Mouse (Mus musculus) granulocyte monocyte progenitor cell, adult 5-6 weeks (primary cell): Measurements from ENCODE around the gene Ssbp4. TPM values are rescaled to one million over a fixed set of nuclear protein-coding genes. Genes with fewer than 3 reads are reported as not detected.

Source experiments
- ATAC-seq: replicated peaks from 2 replicates; pipeline ENCODE4 v1.8.0; 2016; ENCODE audit warnings: mild to moderate bottlenecking, moderate TSS enrichment, inconsistent platforms; ENCODE audit not compliant: poor library complexity, severe bottlenecking
- total RNA-seq, 2 experiments: library from RNA; stranded (forward) in 1 of 2; stranded (reverse) in 1 of 2; fragments of 200-712, 200-1000 nt in 1 of 2; fragments of >200 nt in 1 of 2; fragmentation: Nextera tagmentation in 1 of 2; gene quantifications; 2 replicates each; pipeline ENCODE4 v1.2.3; 2014 to 2017

Ssbp4 gene
- total RNA-seq, 2 experiments from 2014 or later = 75.4 to 87.9 TPM

DNA sequence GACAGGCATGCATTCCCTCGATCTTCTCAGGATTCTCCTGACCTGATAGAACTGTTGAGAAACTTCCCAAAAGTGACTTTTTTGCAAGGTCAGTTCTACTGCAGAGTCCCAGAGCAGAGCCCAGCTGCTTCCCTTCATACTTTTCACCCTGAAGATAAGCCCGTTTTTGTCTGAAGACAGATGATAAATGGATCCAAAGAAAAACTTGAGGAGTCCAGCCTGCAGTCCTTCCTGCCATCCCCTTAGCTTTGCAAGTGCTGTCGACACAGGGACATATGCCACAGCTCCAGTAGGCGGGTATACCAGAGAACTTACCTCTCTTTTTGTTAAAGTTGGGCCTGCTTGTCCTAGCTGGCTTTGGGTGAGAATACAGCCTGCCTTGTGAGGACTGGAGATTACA, 47.3 kb downstream of the Ssbp4 start:
- no peak for ATAC-seq

DNA sequence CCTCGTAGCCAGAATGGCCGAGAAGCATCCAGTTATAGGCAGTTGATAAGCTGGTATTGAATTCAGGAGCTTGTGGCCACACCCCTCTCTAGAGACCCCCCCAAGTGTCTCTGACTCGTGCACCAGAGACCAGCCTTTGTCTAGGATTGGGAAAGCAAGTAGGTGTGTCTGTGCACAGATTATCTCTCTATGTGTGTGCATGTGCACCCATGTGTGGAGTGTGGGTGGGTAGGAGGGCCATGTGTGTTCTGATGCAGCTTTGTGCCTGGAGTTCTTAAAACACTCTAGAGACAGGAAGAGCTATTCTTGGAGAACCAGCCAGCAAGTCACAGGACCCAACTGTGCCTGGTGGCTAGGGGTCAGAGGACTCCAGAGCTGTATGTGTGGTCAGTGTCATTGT, 48.1 kb downstream of the Ssbp4 start:
- ATAC-seq = no peak

DNA sequence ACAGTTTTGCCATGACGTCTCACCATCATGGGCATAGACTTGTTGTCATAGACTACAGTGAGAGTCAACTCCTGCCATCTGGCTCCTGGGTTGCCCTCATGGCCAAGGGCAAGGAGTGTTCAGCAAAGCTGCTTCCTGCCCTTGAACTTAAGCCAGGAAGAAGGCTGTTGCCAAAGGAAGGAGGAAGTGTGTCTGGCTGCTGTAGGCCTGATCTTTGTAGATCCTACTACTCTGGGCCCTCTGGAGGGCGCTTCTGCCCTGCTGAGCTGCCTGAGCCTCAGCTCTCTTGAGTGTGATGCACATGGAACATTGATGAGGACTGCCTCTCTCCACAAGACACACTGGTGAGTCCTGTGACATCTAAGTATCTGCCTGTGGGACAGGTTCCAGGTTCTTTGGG, 48.6 kb downstream of the Ssbp4 start:
- peak; percentile 78 for ATAC-seq

DNA sequence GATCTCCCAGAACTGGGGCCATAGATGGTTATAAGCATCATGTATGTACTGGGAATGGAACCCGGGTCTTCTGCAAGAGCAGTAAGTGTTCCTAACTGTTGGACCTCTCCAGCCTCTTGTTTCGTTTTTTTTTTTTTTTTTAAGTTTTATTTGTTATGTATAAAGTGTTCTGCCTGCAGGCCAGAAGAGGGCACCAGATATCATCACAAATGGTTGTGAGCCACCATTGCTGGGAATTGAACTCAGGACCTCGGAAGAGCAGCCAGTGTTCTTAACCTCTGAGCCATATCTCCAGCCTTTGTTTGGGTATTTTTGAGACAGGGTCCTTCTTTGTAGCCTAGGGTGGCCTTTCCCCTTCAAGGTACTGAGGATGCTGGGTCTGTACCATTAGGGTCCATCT, 49.7 kb downstream of the Ssbp4 start:
- ATAC-seq = no peak

DNA sequence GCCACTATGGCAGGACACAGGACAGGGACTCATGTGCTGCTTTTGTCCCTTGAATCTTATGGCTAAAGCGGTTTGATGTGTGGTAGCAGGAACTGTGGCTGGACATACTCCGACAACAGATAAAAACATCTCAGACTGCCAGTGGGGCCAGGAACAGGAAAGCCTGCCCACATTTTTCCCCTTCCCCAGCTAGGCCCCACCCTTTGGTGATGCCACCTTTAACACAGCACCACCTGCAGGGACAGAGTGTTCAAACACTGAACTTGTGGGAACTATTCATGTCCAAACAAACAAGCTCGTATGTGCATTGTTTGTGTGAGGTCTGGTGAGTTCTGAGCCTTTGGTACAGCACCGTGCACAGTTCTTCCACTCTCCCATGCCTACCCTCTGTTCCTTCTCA, 50.3 kb downstream of the Ssbp4 start:
- ATAC-seq = peak; percentile 43

DNA sequence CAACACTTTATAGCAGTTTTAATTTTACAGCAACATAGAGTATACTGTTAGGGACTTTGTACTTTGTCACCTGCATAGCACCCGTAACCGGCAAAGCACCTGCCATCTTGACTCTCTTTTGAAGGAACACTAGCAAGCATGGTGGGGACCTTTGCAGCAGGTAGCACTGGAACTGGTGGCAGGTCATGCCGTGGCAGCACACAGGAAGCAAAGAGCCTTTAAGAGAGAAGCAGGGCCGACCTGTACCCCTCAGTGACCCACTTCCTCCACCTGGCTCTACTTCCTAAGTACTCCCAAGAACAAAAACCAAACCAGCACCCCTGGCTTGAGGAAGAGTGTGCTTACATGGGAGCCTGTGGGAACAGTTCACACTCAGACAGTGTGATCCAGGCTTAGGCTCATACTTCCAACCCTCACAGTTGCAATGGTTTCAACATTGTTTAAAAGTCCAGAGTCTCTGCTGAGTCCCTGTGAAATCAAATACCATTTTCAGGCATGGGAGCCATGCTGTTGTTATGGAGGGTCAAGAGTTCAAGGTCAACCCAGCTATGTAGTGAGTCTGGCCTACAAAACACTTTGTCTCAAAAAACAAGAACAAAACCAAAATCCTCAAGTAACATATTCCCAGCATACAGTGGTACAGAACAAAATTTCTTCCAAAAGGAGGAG, 53.5 kb downstream of the Ssbp4 start:
- no peak for ATAC-seq

DNA sequence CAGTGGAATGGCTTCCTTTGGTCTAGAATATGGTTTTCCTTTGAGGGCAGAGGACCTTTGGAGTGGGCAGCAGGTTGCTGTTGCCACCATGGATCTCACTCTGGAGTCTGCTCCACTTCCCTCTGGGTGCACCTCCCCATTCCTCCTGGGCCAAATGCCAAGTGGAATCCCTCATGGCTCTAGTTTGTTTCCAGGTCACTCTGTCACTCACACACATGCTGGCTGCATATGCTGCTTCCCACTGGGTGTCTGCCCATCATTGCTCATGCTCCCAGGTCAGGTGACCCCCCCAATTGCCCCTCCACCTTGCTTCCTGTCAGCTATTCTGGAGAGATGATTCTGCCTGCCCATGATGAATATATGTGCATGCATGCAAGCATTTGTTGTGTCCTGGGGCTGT, 54.9 kb downstream of the Ssbp4 start:
- ATAC-seq = no peak

DNA sequence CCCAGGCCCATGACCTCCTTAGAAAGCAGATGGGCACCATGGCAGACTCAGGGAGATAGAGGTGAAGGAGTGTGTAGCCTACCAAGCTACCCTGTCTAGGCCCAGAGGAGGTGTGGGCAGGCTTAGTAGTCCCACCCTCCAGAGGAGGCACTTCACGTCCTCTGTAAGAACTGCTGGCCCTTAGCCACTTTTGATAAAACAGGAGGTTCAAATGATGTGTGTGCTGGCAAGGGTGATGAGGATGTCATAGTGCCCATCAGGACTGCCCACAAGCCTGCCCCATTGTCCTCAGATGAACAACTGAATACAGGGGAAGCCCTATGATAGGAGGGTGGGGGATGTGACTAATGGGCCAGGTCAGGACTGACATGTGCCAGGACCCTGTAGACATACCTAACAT, 55.8 kb downstream of the Ssbp4 start:
- ATAC-seq = no peak

DNA sequence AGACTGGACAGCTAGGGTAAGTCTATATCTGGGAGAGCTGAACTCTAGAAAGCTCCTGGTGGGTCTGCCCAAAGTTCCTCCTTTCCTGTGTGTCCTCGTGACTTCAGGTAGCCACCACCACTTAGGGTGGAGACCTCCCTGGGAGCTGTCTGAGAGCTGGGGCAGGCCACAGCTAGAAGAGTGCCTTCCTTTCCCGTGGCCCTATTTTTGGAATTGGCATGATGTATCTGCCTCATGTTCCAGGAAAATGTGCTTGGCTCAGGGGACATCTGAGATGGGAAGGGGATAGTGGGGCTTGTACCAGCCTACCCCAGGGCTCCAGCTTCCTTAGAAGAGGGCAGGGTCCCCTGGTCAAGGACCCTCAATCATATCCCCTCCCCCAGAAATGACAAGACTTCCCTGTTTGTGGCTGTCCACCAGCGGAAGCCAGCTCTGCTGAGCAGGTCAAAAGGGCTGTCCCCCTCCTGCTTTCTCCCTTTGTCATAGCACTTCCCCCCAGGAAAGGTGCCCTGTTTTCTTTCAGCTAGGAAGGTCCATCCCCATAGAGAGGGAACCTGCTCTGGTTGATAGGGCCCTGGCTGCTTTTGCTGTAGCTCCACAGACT, 57.0 kb downstream of the Ssbp4 start:
- no peak for ATAC-seq

DNA sequence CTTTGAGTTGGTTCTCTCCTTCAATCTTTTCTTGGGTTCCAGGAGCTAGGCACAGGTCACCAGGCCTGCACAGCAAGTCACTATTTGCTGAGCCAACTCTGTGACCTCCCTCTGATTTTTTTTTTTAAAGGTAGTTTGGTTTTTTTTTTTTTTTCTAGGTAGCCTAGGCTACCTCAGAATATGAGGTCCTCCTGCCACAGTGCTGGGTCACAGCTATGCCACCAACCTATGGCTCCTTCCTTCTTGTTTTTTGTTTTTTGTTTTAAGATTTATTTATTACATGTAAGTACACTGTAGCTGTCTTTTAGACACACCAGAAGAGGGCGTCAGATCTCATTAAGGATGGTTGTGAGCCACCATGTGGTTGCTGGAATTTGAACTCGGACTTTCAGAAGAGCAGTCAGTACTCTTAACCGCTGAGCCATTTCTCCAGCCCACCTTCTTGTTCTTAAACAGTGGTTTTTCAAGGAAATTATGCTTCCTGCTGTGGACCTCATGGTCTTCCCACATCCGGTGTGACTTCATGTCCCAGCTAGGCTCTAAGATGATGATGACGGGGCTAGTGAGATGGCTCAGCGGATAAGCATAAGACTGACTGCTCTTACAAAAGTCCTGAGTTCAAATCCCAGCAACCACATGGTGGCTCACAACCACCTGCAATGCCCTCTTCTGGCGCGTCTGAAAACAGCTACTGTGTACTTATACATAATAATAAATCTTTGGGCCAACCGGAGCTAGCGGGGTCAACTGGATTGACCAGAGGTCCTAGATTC, 59.1 kb downstream of the Ssbp4 start:
- ATAC-seq = peak; percentile 88

DNA sequence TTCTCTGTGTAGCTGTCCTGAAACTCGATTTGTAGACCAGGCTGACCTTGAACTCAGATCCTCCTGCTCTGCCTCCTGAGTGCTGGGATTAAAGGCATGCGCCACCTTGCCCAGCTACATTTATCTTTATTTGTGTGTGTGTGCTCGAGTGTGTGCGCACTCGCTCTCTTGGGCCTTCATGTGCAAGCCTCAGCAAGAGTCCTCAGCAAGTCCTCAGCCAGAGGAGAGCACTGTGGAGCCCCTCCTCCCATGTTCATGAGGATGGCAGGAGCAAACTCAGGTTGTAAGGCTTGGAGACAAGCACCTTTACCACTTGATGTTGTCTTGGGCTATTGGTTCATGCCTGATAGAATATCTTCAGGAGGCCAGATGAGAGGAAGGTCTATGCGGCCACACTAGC, 60.9 kb downstream of the Ssbp4 start:
- ATAC-seq = no peak

Other genes starting within 250 kb of the Ssbp4 start
- gene Comp, start 235.3 kb downstream of the Ssbp4 start, total RNA-seq (2014; fragmentation: Nextera tagmentation) = 0.88 TPM in 1 of 2 replicates, not detected in the other
- not detected in 2 replicates for gene Comp, start 235.3 kb downstream of the Ssbp4 start, total RNA-seq (2017)
- 7.4 and 19.5 TPM in 2 replicates for gene Crtc1, start 169.3 kb downstream of the Ssbp4 start, total RNA-seq (2014; fragmentation: Nextera tagmentation)
- 2.3 and 4.8 TPM in 2 replicates for gene Crtc1, start 169.3 kb downstream of the Ssbp4 start, total RNA-seq (2017)
- 2.1 and 4.4 TPM in 2 replicates for gene Klhl26, start 131.9 kb downstream of the Ssbp4 start, total RNA-seq (2014; fragmentation: Nextera tagmentation)
- gene Klhl26, start 131.9 kb downstream of the Ssbp4 start, total RNA-seq (2017) = 4.0 and 4.1 TPM in 2 replicates
- not detected in 2 replicates for gene Tmem59l, start 121.5 kb downstream of the Ssbp4 start, total RNA-seq (2014; fragmentation: Nextera tagmentation)
- gene Tmem59l, start 121.5 kb downstream of the Ssbp4 start, total RNA-seq (2017) = not detected in 2 replicates
- gene Crlf1, start 115.7 kb downstream of the Ssbp4 start, total RNA-seq (2014; fragmentation: Nextera tagmentation) = not detected in 2 replicates
- gene Crlf1, start 115.7 kb downstream of the Ssbp4 start, total RNA-seq (2017) = not detected in 2 replicates
- gene Rex1bd, start 102.1 kb downstream of the Ssbp4 start, total RNA-seq (2014; fragmentation: Nextera tagmentation) = 21.7 and 30.2 TPM in 2 replicates
- gene Rex1bd, start 102.1 kb downstream of the Ssbp4 start, total RNA-seq (2017) = 33.4 and 64.9 TPM in 2 replicates
- gene Uba52, start 98.1 kb downstream of the Ssbp4 start, total RNA-seq (2014; fragmentation: Nextera tagmentation) = 2,675 and 2,799 TPM in 2 replicates
- 3,231 and 3,572 TPM in 2 replicates for gene Uba52, start 98.1 kb downstream of the Ssbp4 start, total RNA-seq (2017)
- gene Fkbp8, start 81.1 kb downstream of the Ssbp4 start, total RNA-seq (2014; fragmentation: Nextera tagmentation) = 113 and 149 TPM in 2 replicates
- gene Fkbp8, start 81.1 kb downstream of the Ssbp4 start, total RNA-seq (2017) = 107 and 118 TPM in 2 replicates
- gene Kxd1, start 80.9 kb downstream of the Ssbp4 start, total RNA-seq (2014; fragmentation: Nextera tagmentation) = 83.7 and 84.5 TPM in 2 replicates
- gene Kxd1, start 80.9 kb downstream of the Ssbp4 start, total RNA-seq (2017) = 68.7 and 74.4 TPM in 2 replicates
- gene Ell, start 69.4 kb downstream of the Ssbp4 start, total RNA-seq (2014; fragmentation: Nextera tagmentation) = 11.7 and 13.6 TPM in 2 replicates
- 5.5 and 5.7 TPM in 2 replicates for gene Ell, start 69.4 kb downstream of the Ssbp4 start, total RNA-seq (2017)
- 30.8 and 66.6 TPM in 2 replicates for gene Isyna1, start 14.5 kb downstream of the Ssbp4 start, total RNA-seq (2014; fragmentation: Nextera tagmentation)
- gene Isyna1, start 14.5 kb downstream of the Ssbp4 start, total RNA-seq (2017) = 35.2 and 38.6 TPM in 2 replicates
- 2.9 and 5.2 TPM in 2 replicates for gene Lrrc25, start 7.3 kb upstream of the Ssbp4 start, total RNA-seq (2014; fragmentation: Nextera tagmentation)
- gene Lrrc25, start 7.3 kb upstream of the Ssbp4 start, total RNA-seq (2017) = 1.1 and 3.1 TPM in 2 replicates
- not detected in 2 replicates for gene Gdf15, start 23.6 kb upstream of the Ssbp4 start, total RNA-seq (2014; fragmentation: Nextera tagmentation)
- gene Gdf15, start 23.6 kb upstream of the Ssbp4 start, total RNA-seq (2017) = 0.67 TPM in 1 of 2 replicates, not detected in the other
- gene Pgpep1, start 51.5 kb upstream of the Ssbp4 start, total RNA-seq (2014; fragmentation: Nextera tagmentation) = 8.5 and 31.0 TPM in 2 replicates
- 6.5 and 6.9 TPM in 2 replicates for gene Pgpep1, start 51.5 kb upstream of the Ssbp4 start, total RNA-seq (2017)
- gene Lsm4, start 64.4 kb upstream of the Ssbp4 start, total RNA-seq (2014; fragmentation: Nextera tagmentation) = 187 and 226 TPM in 2 replicates
- 247 and 312 TPM in 2 replicates for gene Lsm4, start 64.4 kb upstream of the Ssbp4 start, total RNA-seq (2017)
- 7.7 and 12.3 TPM in 2 replicates for gene Jund, start 90.1 kb upstream of the Ssbp4 start, total RNA-seq (2014; fragmentation: Nextera tagmentation)
- 24.6 and 27.0 TPM in 2 replicates for gene Jund, start 90.1 kb upstream of the Ssbp4 start, total RNA-seq (2017)
- not detected in 2 replicates for gene Iqcn, start 94.6 kb upstream of the Ssbp4 start, total RNA-seq (2014; fragmentation: Nextera tagmentation)
- not detected in 2 replicates for gene Iqcn, start 94.6 kb upstream of the Ssbp4 start, total RNA-seq (2017)
- gene Gm3336, start 109.7 kb upstream of the Ssbp4 start, total RNA-seq (2014; fragmentation: Nextera tagmentation) = not detected in 2 replicates
- not detected in 2 replicates for gene Gm3336, start 109.7 kb upstream of the Ssbp4 start, total RNA-seq (2017)
- not detected in 2 replicates for gene Pde4c, start 114.8 kb upstream of the Ssbp4 start, total RNA-seq (2014; fragmentation: Nextera tagmentation)
- not detected in 2 replicates for gene Pde4c, start 114.8 kb upstream of the Ssbp4 start, total RNA-seq (2017)
- gene Rab3a, start 145.8 kb upstream of the Ssbp4 start, total RNA-seq (2014; fragmentation: Nextera tagmentation) = 5.5 and 10.8 TPM in 2 replicates
- gene Rab3a, start 145.8 kb upstream of the Ssbp4 start, total RNA-seq (2017) = 0.34 and 1.6 TPM in 2 replicates
- 28.6 and 41.1 TPM in 2 replicates for gene Mpv17l2, start 152.1 kb upstream of the Ssbp4 start, total RNA-seq (2014; fragmentation: Nextera tagmentation)
- 9.0 and 9.3 TPM in 2 replicates for gene Mpv17l2, start 152.1 kb upstream of the Ssbp4 start, total RNA-seq (2017)
- 6.6 and 14.0 TPM in 2 replicates for gene Pik3r2, start 167.8 kb upstream of the Ssbp4 start, total RNA-seq (2014; fragmentation: Nextera tagmentation)
- gene Pik3r2, start 167.8 kb upstream of the Ssbp4 start, total RNA-seq (2017) = 12.1 and 16.6 TPM in 2 replicates
- 74.8 and 78.5 TPM in 2 replicates for gene Mast3, start 196.2 kb upstream of the Ssbp4 start, total RNA-seq (2014; fragmentation: Nextera tagmentation)
- 12.4 and 12.5 TPM in 2 replicates for gene Mast3, start 196.2 kb upstream of the Ssbp4 start, total RNA-seq (2017)
- gene Il12rb1, start 199.6 kb upstream of the Ssbp4 start, total RNA-seq (2014; fragmentation: Nextera tagmentation) = 0.24 and 0.62 TPM in 2 replicates
- 0.52 and 1.4 TPM in 2 replicates for gene Il12rb1, start 199.6 kb upstream of the Ssbp4 start, total RNA-seq (2017)
- 5.0 and 16.1 TPM in 2 replicates for gene Arrdc2, start 230.8 kb upstream of the Ssbp4 start, total RNA-seq (2014; fragmentation: Nextera tagmentation)
- 4.7 and 8.7 TPM in 2 replicates for gene Arrdc2, start 230.8 kb upstream of the Ssbp4 start, total RNA-seq (2017)